Mouse (Mus musculus) kidney, adult 9 months (tissue): ENCODE results near the gene Map2k5.
A peak's percentile ranks its signal among the peaks of the same experiment; 100 is the strongest.

ENCODE experiments used
- DNase-seq: peaks from one replicate; pipeline ENCODE4 v3.0.0; 2022

Map2k5 gene

DNA sequence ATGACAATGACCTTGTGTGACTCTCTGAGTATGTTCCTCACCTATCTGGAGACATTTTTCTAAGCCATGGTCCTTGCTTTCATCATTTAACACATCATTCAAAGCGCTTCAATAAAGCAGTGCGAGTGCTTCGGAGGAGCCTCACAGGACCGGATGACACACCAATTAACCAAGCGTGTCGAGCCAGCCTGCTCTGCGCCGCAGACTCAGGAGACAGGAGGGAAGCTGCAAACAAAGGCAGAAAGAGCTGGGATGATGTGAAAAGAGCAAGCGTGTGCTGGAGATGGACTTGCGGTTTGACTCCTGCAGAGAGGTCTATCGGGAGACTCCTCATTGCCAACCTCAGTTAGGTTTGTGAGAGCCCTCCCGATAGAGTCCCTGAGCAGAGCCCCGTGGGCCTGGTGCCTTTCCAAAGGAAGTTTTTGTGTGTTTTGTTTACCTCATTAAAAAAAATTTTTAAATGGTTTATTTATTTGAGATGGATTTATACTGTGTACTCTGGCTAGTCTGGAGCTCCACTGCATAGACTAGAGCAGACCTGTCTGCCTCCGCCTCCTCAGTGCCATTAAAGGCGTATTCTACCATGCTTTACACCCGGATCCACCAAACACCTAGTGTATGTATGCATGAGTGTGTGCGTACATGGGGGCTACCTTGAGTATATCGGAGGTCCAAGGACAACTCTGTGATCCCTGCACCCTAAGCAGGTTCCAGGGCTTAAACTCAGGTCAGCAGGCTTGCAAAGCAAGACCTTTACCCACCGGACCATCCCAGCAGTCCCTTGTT lies 126.7 kb downstream of the Map2k5 start:
- DNase-seq = no peak

DNA sequence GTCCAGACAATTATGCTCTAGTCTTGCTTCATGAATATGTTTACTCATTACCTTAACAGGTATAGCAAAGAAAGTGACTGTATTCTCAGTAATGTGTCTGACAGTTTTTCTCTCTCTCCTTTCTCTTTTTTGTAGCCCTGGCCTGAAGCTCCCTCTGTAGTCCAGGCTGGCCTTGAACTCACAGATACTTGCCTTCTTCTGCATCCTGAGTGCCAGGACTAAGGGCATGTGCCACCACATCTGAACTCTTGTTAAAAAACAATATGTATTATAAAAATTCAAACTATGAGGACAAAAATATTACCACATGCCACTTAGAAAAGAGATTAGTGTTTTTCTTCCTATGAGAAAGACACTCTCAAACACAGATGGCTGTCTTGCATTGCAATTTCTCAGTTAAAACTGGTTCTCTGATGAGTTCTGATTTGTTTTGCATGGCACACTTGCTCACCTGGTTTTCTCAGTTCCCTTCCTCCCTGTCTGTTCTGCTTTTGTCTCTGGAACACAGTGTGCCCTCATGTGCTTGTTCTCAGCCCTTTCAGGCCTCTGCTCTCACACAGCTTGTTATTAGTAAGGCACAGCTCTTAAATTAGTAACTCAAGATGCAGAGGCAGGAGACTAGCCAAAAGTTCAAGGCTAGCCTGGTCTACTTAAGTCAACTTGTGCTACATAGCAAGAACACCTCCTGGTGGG lies 129.5 kb downstream of the Map2k5 start:
- no peak for DNase-seq

DNA sequence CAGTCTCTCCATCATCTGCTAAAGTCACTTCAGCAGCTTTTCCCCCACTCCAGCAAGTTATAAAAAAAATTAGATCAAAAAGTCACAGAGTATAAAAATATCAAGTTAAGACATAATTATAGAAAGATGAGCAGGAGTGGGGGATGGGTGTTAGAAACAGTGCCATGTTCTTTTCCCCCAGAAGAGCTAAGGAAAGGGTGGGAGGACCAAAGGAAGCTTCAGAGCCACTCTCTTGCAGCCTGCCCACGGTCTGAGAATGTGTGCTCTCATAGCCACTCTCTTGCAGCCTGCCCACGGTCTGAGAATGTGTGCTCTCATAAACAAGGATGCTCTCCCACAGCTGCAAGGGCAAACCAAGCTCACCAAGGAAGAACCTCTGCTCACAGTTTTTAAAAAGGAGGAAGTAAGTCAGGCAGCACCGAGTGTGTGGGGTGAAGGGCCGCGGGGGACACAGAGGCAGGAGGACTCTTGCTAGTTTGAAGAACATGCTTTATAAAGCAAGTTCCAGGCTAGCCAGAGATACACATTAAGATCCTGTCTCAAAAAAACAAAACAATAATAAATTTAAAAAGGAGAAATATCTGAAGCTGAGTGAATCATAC lies 131.0 kb downstream of the Map2k5 start:
- no peak for DNase-seq

DNA sequence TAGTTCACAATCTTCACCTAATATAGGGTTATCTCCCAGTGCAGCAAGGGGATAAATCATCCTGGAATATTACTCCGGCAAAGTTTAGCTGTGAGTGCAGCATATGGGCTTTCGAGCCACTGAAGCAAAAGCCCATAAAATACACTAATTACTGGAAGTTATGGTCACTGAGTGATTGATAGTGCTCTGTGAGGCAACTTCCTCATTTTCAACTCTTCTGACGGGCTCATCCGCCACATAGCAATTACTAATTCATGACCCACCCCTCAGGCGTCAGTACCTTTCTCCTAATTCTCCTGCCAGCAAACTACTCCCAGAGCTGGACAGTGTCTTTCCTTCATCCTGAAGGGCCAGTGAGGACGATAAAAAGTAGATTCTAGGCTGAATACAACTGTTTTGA lies 135.7 kb downstream of the Map2k5 start:
- no peak for DNase-seq

DNA sequence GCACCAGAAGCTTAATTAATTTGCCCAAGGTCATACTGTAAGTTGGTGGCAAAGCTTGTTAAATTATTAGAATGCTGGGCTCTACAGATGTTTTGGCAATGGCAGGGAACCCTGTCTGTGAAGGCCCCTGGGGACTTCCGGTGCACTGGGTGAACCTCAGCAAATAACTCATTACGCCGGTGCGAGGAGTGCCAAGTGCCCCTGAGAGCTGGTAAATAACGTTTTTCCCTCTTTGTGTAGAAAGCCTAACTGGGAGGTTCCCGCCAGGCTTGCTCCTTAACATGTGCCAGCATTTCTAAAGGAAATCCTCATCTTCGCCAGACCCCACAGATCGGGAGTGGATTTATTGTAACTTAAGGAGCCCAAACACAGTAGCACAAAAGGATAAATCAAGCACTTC lies 136.5 kb downstream of the Map2k5 start:
- DNase-seq = no peak

DNA sequence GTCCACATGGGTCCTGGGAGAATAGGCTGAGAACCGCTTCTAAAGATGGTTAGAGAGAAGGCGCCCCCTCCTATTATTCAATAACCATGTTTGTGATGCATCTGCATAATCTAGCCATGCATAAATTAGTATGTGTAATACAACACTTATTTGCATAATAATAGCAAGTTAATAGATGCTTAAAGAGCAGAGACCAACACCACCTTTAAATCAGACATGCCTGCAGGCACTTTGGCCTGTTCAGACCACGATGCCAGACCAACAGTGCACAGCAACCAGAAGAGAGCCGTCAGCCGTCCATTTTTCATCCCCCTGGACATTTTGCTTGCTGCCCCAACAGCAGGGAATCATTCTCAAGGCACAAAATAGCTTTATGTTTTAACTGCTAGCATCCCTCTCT lies 143.3 kb downstream of the Map2k5 start:
- no peak for DNase-seq

DNA sequence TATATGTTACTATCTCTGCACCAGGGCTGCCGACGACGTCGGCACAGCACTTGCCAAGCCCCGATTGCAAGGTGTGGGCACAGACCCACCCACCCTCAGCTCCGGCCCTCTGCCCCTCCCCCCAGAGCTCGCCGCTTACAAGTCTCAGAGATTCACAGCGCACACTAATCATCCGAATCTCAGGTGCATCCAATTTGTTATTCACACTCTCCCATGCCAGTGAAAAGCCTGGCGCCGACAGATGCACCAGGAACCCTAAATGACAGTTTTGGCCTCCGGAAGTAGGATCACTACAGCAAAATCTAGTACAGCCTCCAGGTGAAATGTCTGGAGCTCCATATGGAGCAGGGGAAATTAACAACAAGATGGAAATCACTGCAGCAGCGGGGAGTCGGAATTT lies 147.4 kb downstream of the Map2k5 start:
- no peak for DNase-seq

DNA sequence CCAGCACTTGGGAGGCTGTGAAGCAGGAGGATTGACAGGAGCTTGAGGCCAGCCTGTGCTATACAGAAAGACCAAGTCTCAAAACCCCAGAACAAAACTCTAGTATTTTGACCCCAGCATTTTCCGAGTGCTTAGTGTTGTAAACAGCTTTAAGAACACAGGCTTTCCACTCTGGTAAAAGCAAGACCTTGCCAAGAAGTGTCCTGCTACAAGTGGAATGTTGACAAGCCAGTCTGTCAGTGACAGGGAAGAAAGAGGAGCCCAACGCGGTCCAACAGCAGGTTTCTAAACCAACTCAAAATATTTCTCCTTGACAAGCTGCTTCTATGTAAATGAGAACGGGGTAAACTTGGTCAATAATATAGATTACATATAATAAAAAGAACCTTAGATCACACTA lies 148.6 kb downstream of the Map2k5 start:
- DNase-seq = peak; percentile 24

DNA sequence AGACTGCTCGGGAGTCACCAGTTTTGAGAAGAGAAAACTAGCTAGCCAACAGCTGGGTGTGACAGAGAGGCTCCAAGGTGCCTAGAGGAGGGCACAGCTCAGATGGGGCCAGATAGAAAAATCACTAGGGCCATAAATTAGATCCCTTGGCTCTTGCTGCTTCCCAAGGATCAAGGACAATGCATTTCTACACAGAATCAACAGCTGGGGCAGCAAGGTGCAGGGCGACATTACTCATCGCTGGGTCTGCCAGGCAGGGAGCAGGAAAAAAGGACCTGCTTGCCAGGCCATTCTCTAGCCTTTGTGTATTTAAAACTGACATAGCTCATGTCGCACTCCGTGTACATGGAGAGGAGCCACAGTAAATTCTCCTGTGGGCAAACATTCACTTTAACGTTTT lies 155.5 kb downstream of the Map2k5 start:
- DNase-seq = no peak

DNA sequence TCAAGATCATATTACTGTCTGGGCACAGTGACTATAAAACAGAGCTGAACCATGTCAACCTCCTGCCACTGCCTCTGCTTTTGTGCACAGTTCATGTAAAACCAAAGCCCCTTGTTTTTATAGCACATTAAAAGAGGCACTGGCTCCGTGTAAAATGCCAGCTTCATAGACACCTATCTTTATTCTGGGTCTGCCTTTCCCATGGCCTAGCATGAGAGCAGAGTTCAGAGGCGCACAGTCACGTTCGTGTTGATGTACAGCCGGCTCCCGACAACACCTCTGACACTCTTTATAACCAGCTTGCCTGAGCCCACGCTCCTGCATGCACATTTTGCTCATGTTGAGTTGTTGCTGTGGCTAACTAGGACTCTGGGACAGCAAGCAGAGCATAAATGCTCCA lies 157.9 kb downstream of the Map2k5 start:
- no peak for DNase-seq

DNA sequence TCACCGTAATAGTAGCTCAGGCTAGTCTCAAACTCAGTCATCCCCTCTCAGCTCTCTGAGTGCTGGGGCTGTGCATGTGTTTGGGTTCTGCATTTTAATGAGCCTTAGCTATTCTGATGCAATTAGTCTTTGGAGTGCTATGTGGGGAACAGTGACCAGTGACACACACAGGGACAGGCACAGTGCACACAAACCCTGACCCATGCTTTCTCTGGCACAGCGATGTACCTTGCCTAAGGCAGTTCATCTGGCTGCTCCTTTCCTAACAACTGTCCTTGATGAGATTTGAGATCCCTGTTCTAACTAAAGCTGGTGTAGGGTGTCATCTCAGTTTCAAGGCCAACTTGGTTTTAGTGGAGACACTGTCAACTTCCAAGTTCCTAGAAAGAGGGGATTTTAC lies 162.7 kb downstream of the Map2k5 start:
- no peak for DNase-seq

DNA sequence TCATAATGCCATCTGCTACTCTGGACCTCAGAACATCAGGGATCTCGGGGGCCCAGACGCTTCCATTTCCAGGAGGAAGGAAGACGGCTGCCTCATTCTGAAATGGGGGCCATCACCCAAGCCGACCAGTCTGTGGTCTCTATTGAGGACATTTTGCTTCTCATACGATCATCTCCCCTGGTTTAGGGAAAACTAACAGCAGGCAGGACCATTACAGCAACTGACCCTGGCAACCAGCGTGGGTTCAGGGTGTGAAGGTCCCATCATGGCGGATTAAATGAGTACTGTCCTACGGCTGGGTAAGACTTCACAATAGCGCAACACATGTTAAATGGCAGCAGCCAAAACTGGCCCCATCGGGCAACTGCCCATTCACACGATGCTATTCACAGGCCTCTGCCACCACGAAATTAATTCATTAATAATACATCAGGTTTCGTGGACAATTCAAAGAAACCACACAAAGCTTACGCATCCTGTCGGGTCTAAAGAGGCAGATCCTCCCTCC lies 170.9 kb downstream of the Map2k5 start:
- no peak for DNase-seq

DNA sequence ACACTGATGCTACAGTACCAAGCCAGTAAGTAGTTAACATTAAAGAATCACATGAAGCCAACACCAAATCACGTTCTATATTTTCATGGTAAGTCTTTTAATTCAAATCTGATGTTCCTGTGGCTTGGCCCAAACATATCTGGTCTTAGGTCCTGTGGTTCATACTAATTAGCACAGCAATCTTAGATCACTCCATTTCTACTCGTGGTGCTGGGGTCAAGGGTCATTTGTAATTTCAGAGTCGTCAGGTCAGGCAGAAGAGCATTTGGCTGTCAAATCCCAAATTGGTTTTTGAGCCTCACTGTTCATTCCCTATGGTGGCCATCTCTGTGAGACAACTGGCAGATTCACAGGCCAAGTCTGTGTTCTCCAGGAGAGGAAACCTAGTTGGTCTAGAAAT lies 174.2 kb downstream of the Map2k5 start:
- DNase-seq = no peak

DNA sequence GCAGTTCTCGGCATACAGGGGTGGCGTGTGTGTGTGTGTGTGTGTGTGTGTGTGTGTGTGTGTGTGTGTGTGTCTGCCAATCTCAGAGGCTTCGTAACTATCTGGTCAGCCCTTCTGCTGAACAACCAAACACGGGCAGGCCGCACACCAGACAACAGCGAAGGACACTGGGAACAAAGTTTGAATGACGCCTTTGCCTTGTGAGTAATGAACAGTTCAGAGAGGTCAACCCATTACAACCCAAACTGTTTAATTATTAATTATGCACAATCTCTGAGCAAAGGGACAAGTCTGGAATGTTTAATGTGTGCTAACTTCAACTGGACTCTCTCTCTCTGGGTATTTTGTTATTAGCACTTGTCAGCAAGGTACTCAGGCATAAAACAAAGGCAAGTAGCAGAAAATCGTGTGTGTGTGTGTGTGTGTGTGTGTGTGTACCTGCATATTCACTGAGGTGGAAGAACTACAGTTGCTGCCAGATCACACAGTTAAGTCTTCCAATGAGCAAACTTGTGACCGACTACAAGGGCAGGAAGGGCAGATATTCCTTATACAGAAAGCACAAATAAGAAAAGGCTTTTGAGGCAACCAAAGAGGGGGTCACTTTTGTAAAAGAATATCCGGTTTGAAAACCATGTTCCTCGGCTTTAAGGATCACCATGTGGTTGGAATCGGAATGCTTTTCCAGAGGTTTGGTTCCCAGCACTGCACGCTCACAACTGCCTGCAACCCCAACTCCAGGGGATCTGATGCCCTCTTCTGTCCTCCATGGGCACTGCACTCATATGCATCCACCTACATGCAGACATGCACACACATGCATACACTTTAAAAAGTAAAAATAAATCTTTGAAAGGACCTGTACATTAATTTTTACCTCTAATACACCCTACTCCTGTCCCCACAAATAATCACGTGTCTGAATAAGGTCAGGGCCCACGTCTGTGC lies 176.1 kb downstream of the Map2k5 start:
- DNase-seq = peak; percentile 90

DNA sequence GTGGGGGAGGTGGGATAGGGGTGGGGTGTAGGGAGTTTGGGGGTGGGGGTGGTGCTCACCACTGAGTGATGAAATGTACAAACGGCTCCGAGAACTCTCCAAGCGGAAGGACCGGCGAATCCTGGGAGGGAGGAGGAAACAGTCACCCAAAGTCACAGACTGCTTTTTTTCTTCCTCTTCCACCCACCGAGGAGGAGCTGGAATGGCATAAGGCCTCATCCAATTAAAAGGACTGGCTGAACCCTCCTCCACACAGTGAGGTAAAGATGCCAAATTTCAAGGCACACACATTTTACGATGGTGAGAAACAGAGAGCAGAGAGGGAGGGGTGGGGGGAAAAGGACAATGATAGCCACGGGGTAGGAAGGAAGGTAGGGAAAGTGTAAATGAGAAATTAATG lies 180.4 kb downstream of the Map2k5 start:
- peak; percentile 20 for DNase-seq

DNA sequence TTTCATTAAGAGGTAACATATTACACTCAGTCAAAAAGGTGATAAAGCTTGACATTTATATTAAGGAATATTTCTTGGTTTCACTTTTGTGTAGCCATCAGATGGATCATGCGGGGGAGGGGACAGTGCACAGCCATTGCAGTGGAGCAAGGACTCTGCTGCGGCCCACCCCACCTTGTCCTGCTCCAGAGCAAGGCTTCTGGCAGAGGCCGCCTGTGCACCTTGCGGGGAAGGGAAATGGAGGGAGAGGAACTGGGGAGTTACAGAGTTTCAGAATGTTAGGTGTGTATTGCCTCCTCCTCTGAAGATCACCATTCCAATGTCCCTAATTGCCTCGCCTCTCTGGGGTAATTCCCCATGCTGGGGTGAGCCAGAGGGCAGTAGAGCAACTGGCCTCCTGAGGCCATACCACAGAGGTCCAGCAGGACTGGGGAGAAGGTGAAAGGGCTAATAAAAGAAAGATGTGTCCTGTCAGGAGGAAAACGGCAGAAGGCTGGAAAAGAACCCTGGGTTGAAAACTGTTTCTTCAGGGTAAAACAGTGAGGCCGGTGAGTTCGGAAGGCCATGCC lies 181.5 kb downstream of the Map2k5 start:
- DNase-seq = no peak

DNA sequence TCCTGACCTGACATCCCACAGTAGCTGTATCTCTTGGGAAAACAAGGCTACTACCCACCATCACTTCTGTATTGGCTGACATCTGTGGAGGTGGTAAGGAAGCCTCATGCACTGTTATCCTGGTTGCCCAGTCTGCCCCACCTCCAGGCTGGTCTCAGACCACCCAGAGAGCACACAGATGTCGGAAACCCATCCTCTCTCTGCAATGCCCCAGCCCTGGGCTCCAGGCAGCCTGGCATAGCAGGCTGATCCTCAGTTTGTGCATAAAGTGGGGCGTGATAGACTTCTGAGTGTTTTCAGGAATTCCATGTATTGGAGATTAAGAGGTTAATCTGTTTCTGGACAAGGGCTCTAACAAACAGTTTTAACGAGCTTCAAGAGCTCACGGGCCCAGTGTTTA lies 182.2 kb downstream of the Map2k5 start:
- no peak for DNase-seq

DNA sequence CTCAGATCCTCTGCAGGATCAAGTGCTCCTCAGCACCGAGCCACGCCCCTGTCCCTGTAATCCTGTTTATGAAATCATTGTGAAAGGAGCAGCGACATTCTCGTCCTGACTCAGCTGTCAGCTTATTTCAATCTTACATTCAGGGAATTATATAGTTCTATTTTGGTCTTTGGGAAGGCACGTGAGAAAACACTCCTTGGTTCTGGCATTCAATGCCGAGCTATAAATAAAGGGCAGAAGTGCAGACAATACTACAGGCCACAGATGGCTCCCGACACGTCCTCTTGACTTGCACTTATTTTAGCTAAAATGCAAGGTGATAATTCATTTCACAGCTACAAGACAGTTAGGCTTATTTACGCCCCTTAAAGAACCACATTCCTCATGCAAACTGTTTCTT lies 182.9 kb downstream of the Map2k5 start:
- DNase-seq = no peak

DNA sequence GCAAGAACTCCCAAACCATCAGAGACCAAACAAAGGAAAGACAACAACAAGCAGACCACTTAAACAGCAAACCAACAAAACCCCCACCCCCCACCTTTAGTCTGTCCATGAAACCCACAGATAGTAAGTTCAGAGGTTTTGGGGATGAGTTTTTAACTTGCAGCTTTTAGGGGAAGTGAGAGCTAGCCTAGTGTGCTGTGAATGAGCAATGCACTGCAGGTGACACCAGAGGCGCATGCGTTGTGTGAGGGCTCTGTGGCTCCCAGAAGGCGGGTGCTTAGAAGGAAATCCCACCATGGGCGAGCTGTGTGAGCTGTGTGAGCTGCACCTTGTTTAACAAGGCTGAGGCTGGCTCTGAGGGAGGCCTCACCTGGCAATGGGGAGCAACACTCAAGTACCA lies 184.9 kb downstream of the Map2k5 start:
- no peak for DNase-seq

DNA sequence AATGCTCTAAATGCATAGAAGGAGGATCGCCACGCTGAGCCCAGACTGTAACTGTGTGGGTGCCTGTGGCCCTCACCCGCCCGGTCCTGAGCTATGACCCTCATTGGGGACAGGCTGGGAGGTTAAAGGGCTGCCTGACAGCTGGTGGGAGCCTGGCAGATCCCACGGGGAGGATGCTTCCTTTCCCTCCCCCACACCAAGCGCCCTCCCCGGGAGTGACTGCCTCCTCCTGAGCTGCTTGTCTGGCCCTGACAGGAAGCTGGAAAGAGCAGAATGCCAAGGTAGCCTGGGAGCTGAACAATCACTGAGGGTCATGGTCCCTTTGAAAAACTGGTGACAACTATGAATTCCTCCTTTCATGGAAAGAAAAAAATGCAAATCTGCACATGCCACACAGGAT lies 190.4 kb downstream of the Map2k5 start:
- no peak for DNase-seq

DNA sequence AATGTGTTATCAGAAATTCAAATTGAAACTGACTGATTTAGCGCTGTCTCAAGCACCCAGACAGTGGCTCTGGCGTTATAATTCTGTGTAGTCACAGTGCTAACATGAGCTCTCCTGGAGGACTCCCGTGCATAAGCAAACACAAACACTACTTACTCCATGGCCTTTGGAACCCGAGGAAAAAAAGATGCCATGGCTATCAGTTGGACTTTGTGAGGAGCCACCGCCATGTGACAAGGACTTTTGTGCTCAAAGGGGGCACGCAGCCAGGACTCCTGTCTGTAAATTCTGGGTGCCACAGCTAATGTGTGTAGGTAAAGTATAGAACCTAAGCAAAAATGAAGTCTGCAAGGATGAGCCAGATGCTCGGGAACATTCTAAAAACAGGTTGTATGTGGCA lies 192.5 kb downstream of the Map2k5 start:
- no peak for DNase-seq

DNA sequence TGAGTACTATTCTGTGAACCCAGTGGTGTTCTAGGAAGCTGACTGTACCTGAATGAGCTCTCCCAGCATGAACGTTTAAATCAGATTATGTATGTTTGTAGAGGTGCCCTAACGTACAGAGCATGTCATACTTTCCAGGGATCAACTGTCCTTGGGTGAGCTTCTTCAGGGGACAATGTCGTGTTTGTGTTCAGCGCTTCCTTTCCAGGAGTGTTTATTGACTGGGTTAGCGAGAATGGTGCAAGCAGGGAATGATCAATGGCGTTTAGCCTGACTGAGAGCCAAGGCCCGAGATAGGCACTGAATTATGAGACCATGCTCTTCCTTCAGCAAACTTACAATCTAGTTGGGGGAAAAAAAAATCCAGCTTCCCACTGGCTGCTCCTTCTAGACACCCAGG lies 193.8 kb downstream of the Map2k5 start:
- DNase-seq = no peak
